Mouse (Mus musculus): ENCODE data around the gene Kif28. TPM values are rescaled to one million over a fixed set of nuclear protein-coding genes. Genes with fewer than 3 reads are reported as not detected.

Kif28 gene
- polyA plus RNA-seq (2014; fragmentation: Illumina TruSeq; extraction: RNeasy Lipid Tissue Mini Kit (QIAGEN cat#74804); ENCODE audit: low read depth, low replicate concordance): not detected

DNA sequence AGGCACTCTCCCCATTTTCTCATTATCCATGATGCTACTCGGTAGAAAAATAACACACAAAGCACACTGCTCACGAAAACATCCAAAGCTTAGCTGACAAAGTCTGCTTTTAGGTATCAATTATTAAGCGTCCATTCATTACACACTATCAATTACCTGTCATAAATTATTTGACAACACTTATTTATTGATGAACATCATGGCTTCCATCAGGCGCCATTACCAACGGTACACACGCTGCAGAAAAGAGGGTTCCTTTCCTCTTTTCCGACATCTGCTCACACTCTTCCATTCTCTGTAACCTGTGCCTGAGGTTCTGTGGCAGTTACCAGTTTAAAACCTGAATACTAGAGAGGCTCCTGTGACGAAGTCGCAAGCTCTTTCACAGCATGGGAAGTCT, at the start of gene Kif28:
Gene Kif28 (minus strand): TSS at position 101 of the 400 bp plus-strand sequence.

DNA sequence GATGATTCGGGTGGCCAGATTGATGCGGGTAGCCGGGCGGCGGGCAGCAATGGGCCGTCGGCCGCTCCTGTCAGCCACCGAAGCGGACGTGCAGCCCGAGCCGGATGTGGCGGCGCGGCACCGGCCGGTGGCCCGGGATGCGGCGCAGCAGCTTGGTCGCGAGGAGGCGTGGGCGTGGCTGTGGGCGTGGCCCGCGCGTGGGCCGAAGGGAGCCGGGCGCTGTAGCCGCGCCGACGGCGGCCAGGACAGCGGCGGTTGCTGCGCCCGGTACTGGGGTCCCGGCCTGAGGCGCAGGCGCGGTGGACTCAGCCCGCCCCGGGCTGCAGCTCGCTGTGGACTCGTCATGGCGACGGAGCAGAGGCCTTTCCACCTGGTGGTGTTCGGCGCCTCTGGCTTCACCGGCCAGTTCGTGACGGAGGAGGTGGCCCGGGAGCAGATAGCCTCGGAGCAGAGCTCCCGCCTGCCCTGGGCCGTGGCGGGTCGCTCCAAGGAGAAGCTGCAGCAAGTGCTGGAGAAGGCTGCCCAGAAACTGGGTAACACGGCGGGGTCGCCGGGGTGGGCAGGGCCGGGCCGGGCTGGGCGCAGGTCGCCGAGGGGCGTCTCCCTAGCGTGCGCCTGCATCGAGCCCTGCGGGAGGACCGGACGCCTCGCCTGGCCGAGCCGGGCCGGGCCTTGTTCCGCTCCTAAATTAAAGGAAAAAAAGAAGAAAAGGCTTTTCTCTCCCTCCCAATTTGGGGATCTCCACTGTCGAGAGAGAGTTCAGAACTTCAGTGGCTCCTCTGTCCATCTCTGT, 76.9 kb downstream of the Kif28 start, which contains the start of gene Sccpdh:
Gene Sccpdh (plus strand): TSS at position 198 of the 793 bp plus-strand sequence.

Other genes with a start within 250 kb of the Kif28 start
- gene Smyd3, start 227.2 kb downstream of the Kif28 start, polyA plus RNA-seq (2014; fragmentation: Illumina TruSeq; extraction: RNeasy Lipid Tissue Mini Kit (QIAGEN cat#74804); ENCODE audit: low read depth, low replicate concordance): 0.53 TPM
- gene Tfb2m, start 199.0 kb downstream of the Kif28 start, polyA plus RNA-seq (2014; fragmentation: Illumina TruSeq; extraction: RNeasy Lipid Tissue Mini Kit (QIAGEN cat#74804); ENCODE audit: low read depth, low replicate concordance): 71.2 TPM
- gene Cnst, start 198.9 kb downstream of the Kif28 start, polyA plus RNA-seq (2014; fragmentation: Illumina TruSeq; extraction: RNeasy Lipid Tissue Mini Kit (QIAGEN cat#74804); ENCODE audit: low read depth, low replicate concordance): 10.6 TPM
- 9.2 TPM for gene Sccpdh, start 77.1 kb downstream of the Kif28 start, polyA plus RNA-seq (2014; fragmentation: Illumina TruSeq; extraction: RNeasy Lipid Tissue Mini Kit (QIAGEN cat#74804); ENCODE audit: low read depth, low replicate concordance)
- gene Gm10518, start 58.1 kb upstream of the Kif28 start, polyA plus RNA-seq (2014; fragmentation: Illumina TruSeq; extraction: RNeasy Lipid Tissue Mini Kit (QIAGEN cat#74804); ENCODE audit: low read depth, low replicate concordance): not detected
- gene Ahctf1, start 58.4 kb upstream of the Kif28 start, polyA plus RNA-seq (2014; fragmentation: Illumina TruSeq; extraction: RNeasy Lipid Tissue Mini Kit (QIAGEN cat#74804); ENCODE audit: low read depth, low replicate concordance): 73.3 TPM
- gene Cdc42bpa, start 215.2 kb upstream of the Kif28 start, polyA plus RNA-seq (2014; fragmentation: Illumina TruSeq; extraction: RNeasy Lipid Tissue Mini Kit (QIAGEN cat#74804); ENCODE audit: low read depth, low replicate concordance): 22.6 TPM